Mouse (Mus musculus): Measurements from ENCODE around the gene Gja4. TPM values are rescaled to one million over a fixed set of nuclear protein-coding genes. Genes with fewer than 3 reads are reported as not detected.
A peak's percentile ranks its signal among the peaks of the same experiment; 100 is the strongest.

Gja4 gene
- polyA plus RNA-seq, 1 experiment: 15.4 TPM

DNA sequence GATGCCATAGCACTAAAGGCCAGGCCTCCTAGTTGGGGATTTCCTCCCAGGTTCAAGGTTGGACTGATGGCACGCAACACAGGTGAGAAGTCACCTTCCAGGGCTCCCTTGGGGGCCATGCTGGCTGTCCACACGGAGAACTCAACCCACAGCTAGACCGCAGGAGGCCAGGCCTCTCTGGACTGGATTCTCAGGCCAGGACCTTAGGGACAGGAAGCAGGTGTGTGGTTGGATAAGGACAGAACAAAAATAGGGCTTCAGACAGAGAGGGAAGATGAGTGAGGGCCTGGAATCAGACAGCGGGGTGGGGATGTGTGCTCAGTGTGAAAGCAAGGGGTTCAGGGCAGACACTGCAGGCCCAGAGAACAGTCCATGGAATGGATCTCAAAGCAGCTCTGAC is 26.9 kb downstream of the Gja4 start:
- WGBS: 59% methylated on average over 4 of the region's 4 CpGs
- H3K36me3 ChIP-seq (ENCODE audit: control insufficient read depth, insufficient read depth, low read length): no peaks in the 10 kb centered on the region
- DNase-seq (ENCODE audit: low read depth in 1 of 2, low spot score in 2 of 2): no peak
- no peaks in the 10 kb centered on the region for H3K4me1 ChIP-seq (ENCODE audit: control insufficient read depth, insufficient read depth, insufficient read length)
- no peak for TF ChIP-seq POLR2A (IDR thresholded peaks at IDR 0.05; ENCODE audit: low read depth, low read length)
- no peak for TF ChIP-seq CTCF (IDR thresholded peaks at IDR 0.05; ENCODE audit: extremely low read depth, insufficient read depth, insufficient read length, insufficient replicate concordance)
- H3K27me3 ChIP-seq (ENCODE audit: control insufficient read depth, insufficient read depth, low read length): no peaks in the 10 kb centered on the region
- no peak overlapping the region for H3K4me3 ChIP-seq (ENCODE audit: extremely low read depth, insufficient read depth, insufficient read length)
- no peak overlapping the region for H3K27ac ChIP-seq (ENCODE audit: insufficient read depth, low read length)

DNA sequence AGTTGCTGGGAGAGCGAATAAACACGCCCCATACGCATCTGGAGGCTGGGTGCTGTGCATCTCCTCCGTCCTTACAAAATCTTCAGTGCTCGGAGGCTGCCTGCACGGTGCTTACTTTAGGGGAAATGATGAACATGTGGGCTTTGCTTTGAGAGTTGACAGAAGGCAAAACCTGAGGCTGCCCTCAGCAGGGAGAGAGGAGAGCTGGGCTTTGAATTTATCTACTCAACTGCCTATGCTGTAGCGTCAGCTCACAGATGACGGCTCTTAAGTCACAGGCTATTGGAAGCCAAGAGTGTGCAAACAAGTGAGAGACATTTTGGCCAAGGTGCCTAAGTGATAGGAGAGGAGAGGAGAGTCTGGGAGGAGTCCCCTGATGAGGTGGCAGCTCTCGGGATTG is 34.6 kb downstream of the Gja4 start:
- H3K4me3 ChIP-seq (ENCODE audit: extremely low read depth, insufficient read depth, insufficient read length): no peak overlapping the region
- H3K27me3 ChIP-seq (ENCODE audit: control insufficient read depth, insufficient read depth, low read length): no peaks in the 10 kb centered on the region
- 83% methylated on average over 9 of the region's 9 CpGs for WGBS
- H3K27ac ChIP-seq (ENCODE audit: insufficient read depth, low read length): no peak overlapping the region; the same call in 1 of the 2 replicates
- TF ChIP-seq CTCF (IDR thresholded peaks at IDR 0.05; ENCODE audit: extremely low read depth, insufficient read depth, insufficient read length, insufficient replicate concordance): no peak
- no peak for TF ChIP-seq POLR2A (IDR thresholded peaks at IDR 0.05; ENCODE audit: low read depth, low read length)
- no peaks in the 10 kb centered on the region for H3K36me3 ChIP-seq (ENCODE audit: control insufficient read depth, insufficient read depth, low read length)
- peaks cover 3% of the 10 kb centered on the region; the same call in 1 of the 2 replicates for H3K4me1 ChIP-seq (ENCODE audit: control insufficient read depth, insufficient read depth, insufficient read length)
- DNase-seq (ENCODE audit: low read depth in 1 of 2, low spot score in 2 of 2): no peak

DNA sequence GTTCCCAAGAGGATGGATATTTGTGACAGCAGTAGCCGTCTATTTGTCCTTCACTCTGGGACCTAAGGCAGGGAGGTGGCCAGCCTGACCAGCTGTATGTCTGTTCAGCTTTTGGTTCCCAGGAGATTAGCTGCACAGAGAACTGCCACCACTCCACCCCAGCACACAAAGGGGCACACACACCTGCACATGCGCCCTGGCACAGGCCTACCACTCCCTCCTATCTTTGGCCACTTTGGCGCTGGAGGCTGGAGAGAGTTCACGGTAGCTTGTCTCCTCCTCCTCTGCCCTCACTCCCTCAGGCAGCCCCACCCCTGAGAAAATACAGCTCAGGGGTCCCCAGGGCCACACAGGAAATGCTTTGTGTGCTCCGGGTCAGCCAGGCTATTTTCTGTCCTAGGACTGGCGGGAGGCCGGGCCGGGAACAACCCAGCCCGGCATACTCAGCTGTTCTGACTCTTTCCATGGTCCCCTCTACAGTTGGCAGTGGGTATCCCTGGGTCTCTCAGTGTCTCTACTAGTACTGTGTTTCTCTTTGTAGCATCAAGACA is 35.3 kb downstream of the Gja4 start:
- peak overlapping the region; percentile 33; the same call in 1 of the 2 replicates for H3K27ac ChIP-seq (ENCODE audit: insufficient read depth, low read length)
- TF ChIP-seq CTCF (IDR thresholded peaks at IDR 0.05; ENCODE audit: extremely low read depth, insufficient read depth, insufficient read length, insufficient replicate concordance): no peak
- TF ChIP-seq POLR2A (IDR thresholded peaks at IDR 0.05; ENCODE audit: low read depth, low read length): no peak
- H3K4me3 ChIP-seq (ENCODE audit: extremely low read depth, insufficient read depth, insufficient read length): no peak overlapping the region
- DNase-seq (ENCODE audit: low read depth in 1 of 2, low spot score in 2 of 2): no peak
- WGBS: 37% methylated on average over 9 of the region's 9 CpGs
- no peaks in the 10 kb centered on the region for H3K27me3 ChIP-seq (ENCODE audit: control insufficient read depth, insufficient read depth, low read length)
- H3K4me1 ChIP-seq (ENCODE audit: control insufficient read depth, insufficient read depth, insufficient read length): peaks cover 3% of the 10 kb centered on the region; the same call in 1 of the 2 replicates
- no peaks in the 10 kb centered on the region for H3K36me3 ChIP-seq (ENCODE audit: control insufficient read depth, insufficient read depth, low read length)

DNA sequence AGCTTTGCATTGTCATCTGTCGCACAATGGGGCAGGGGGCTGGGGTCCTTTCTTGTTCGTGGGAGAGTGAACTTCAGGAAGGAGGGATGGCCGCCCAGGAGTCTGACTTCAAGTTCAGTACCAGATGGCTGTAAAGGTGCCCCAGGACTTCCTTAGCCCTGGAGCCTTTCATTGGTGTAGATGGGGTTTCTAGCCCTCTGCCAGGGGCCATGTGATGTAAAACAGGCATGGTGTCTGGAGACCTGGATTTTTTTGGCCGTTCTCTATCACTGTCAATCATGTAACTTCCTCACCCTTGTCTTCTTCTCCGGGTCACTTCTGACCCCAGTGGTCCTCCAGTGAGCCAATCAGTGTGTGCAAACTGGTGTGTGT is 49.7 kb downstream of the Gja4 start:
- no peak for DNase-seq (ENCODE audit: low read depth in 1 of 2, low spot score in 2 of 2)
- Histone ChIP-seq H3K27ac (ENCODE audit: insufficient read depth, low read length) (peak overlapping the region; percentile 27; the same call in 1 of the 2 replicates), H3K4me1 (ENCODE audit: control insufficient read depth, insufficient read depth, insufficient read length) (no peaks in the 10 kb centered on the region), H3K27me3 (ENCODE audit: control insufficient read depth, insufficient read depth, low read length) (no peaks in the 10 kb centered on the region), H3K4me3 (ENCODE audit: extremely low read depth, insufficient read depth, insufficient read length) (no peak overlapping the region), H3K36me3 (ENCODE audit: control insufficient read depth, insufficient read depth, low read length) (no peaks in the 10 kb centered on the region)
- no peak for TF ChIP-seq CTCF (IDR thresholded peaks at IDR 0.05; ENCODE audit: extremely low read depth, insufficient read depth, insufficient read length, insufficient replicate concordance)
- TF ChIP-seq POLR2A (IDR thresholded peaks at IDR 0.05; ENCODE audit: low read depth, low read length): no peak
- WGBS: 62% methylated on average over 5 of the region's 5 CpGs

DNA sequence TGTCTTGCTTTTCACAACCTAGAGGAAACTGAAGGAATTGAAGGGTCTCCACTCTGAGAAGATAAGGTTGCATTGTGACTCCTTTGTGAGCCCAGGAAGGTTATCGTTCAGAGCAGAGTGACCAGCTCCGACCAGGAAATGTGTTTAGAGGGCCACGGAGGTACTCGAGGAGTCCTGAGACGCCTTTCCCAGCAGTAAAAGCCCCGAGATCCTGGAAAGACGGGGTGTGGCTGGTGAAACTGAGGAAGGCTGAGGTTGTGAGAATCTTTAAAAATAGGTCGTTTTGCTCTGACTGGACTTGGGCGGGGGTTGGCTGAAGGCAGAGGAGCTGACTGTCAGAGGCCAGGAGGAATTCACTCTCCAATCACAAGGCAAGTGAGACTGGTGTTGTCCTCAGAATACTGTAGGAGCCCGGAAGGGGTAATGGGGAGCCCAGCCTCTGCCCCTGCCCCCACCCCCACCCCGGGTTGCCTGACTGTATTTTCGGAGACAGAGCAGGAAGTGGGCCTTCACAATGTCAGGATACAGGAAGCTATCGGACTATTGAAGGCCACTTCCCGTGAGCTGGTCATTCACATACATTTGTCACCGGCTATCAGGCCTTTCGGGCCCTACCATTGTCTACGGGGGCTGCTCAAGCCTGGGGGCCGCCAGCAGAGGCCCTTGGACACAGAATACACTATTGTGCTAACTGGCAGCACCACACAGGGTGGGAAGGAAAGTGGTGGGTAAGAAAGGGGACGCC is 50.2 kb downstream of the Gja4 start:
- no peak for TF ChIP-seq POLR2A (IDR thresholded peaks at IDR 0.05; ENCODE audit: low read depth, low read length)
- no peak for TF ChIP-seq CTCF (IDR thresholded peaks at IDR 0.05; ENCODE audit: extremely low read depth, insufficient read depth, insufficient read length, insufficient replicate concordance)
- H3K36me3 ChIP-seq (ENCODE audit: control insufficient read depth, insufficient read depth, low read length): no peaks in the 10 kb centered on the region
- no peak overlapping the region for H3K4me3 ChIP-seq (ENCODE audit: extremely low read depth, insufficient read depth, insufficient read length)
- no peak for DNase-seq (ENCODE audit: low read depth in 1 of 2, low spot score in 2 of 2)
- peak overlapping the region; percentile 27; the same call in 1 of the 2 replicates for H3K27ac ChIP-seq (ENCODE audit: insufficient read depth, low read length)
- no peaks in the 10 kb centered on the region for H3K4me1 ChIP-seq (ENCODE audit: control insufficient read depth, insufficient read depth, insufficient read length)
- 51% methylated on average over 19 of the region's 19 CpGs for WGBS
- H3K27me3 ChIP-seq (ENCODE audit: control insufficient read depth, insufficient read depth, low read length): no peaks in the 10 kb centered on the region

DNA sequence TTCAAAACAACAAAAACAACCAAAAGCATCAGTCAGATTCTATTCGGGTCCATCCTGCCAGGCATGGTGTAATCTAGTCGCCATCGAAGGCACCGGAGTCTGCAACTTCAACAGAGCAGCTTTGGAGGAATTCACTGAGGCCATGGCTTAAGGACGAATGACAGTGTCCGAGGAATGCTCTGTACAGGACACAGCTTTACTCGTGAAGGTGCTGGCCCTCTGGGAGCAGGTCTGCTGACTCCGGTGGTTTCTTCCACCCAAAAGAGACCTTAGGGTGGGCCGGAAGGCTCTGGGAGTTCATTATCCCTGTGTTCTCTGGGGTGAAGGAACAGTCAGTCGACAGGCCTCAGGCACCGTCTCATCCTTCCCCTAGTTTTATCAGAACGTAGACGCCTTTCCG is 52.2 kb downstream of the Gja4 start:
- Histone ChIP-seq H3K27me3 (ENCODE audit: control insufficient read depth, insufficient read depth, low read length) (no peaks in the 10 kb centered on the region), H3K4me1 (ENCODE audit: control insufficient read depth, insufficient read depth, insufficient read length) (no peaks in the 10 kb centered on the region)

More for the DNA sequence above, 52.2 kb downstream of the Gja4 start:
- Histone ChIP-seq H3K27ac (ENCODE audit: insufficient read depth, low read length) (no peak overlapping the region), H3K36me3 (ENCODE audit: control insufficient read depth, insufficient read depth, low read length) (no peaks in the 10 kb centered on the region), H3K4me3 (ENCODE audit: extremely low read depth, insufficient read depth, insufficient read length) (no peak overlapping the region)
- TF ChIP-seq POLR2A (IDR thresholded peaks at IDR 0.05; ENCODE audit: low read depth, low read length): no peak
- TF ChIP-seq CTCF (IDR thresholded peaks at IDR 0.05; ENCODE audit: extremely low read depth, insufficient read depth, insufficient read length, insufficient replicate concordance): no peak
- WGBS: 89% methylated on average over 14 of the region's 14 CpGs
- no peak for DNase-seq (ENCODE audit: low read depth in 1 of 2, low spot score in 2 of 2)

Other genes with a start within 250 kb of the Gja4 start
- gene Zmym6, start 236.7 kb downstream of the Gja4 start, polyA plus RNA-seq (2012; rRNA removed): 2.5 and 3.1 TPM in 2 replicates
- gene Tmem35b, start 190.3 kb downstream of the Gja4 start, polyA plus RNA-seq (2012; rRNA removed): 9.2 and 13.4 TPM in 2 replicates
- 0.85 and 1.1 TPM in 2 replicates for gene Dlgap3, start 144.8 kb downstream of the Gja4 start, polyA plus RNA-seq (2012; rRNA removed)
- 19.3 and 28.6 TPM in 2 replicates for gene Smim12, start 70.3 kb downstream of the Gja4 start, polyA plus RNA-seq (2012; rRNA removed)
- 0.08 and 0.13 TPM in 2 replicates for gene Gjb3, start 16.8 kb upstream of the Gja4 start, polyA plus RNA-seq (2012; rRNA removed)
- not detected in 2 replicates for gene Gjb4, start 40.0 kb upstream of the Gja4 start, polyA plus RNA-seq (2012; rRNA removed)
- 0.29 TPM in 1 of 2 replicates, not detected in the other for gene Gjb5, start 44.1 kb upstream of the Gja4 start, polyA plus RNA-seq (2012; rRNA removed)

Data from spleen, adult 2 months (tissue).